Mouse (Mus musculus) induced T-regulatory cell, adult 2 months (primary cell): ENCODE data around the gene Lzts3.
"Not testable (repeated sequence)": the region's sequence is repeated elsewhere in the genome, so short reads cannot be mapped to it uniquely, and the experiment has no call there.

Experiments used
- DNase-seq: peaks from one replicate; pipeline ENCODE4 v3.0.0-alpha.2; 2012; ENCODE audit warnings: low read depth

Gene Lzts3

DNA sequence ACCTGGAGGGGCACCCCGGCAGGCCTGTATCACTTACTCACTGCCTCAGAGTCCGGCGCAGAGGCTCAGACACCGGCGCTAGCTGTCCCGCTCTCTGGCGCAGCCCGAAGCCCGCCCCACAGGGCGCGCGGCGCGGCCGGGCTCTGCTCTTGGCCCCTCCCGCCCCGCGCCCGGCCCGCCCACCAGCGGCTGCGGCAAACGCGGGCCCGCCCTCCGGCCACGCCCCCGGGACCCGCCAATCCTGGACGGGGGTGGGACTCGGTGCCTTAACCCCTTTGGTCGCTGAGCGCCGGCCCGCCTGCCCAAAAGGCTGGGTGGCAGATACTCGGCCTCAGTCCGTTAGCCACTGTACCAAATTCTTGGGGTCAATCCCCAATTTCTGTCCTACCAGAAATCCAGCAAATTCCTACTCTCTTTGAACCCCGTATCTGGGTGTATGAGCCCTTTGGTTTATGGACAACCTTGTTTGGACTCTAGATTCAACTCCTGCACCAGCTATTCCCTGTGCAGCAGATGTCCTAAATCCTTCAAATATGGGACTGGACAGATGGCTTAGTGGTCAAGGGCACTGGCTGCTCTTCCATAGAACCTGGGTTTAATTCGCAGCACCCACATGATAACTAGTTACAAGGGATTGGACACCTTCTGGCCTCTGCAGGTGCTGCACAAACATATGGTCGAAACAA, at the start of gene Lzts3:
TSS of gene Lzts3 (minus strand) at position 120 of the 686 bp plus-strand sequence.
- DNase-seq: peak; percentile 89

DNA sequence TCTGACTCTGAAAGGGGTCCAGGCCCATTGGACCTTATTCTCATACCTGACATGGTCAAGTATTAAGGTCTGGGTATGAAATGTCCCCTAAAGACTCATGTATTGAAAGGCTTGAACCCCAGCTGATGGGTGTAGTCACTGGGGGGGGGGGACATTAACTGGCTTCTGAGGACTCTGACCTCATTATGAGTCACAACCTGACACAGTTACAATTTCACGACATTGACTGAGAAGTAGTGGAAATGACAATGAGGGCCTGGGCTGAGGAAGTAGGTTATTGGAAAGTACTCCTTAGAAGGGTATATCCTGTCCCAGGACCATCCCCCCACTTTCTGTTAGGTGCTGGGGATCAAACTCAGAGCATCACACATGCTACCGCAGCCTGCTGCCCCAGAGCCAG, 46.4 kb upstream of the Lzts3 start:
- DNase-seq: no peak

DNA sequence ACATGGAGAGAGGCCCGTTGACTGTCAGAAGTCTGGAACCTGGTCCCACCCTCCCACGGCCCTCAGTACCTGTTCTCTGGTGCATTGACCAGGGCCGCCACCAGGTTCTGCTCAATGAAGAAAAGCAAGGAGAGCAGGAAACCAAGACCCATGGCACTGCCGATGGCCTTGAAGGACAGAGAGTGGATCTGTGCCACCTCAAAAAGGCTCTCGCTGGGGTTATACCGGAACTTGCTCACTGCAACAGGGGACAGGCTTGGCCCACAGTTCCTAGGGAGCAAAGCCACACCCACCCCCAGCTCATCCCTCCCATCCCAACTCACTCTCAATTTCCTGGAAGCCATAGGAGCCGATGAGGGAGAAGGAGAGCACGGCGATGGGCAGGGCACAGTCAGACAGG, 42.8 kb upstream of the Lzts3 start:
- no peak for DNase-seq

DNA sequence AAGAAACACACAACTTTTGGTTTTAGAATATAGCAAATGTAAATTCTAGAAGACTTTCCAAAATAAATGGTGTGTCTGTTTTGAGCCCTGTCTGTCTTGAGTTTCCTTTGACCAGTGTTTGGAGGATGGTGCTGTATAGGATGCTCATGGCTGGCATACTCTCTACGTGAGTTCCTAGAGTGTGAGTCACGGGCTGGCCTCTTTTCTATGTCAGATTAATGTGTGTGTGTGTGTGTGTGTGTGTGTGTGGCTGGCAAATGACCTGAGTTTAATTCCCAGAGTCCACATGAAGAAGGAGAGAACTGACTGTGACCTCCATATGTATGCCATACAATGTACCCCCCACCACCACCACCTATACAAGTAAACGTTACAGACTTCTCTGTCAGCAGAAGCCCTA, 38.9 kb upstream of the Lzts3 start:
- no peak for DNase-seq

DNA sequence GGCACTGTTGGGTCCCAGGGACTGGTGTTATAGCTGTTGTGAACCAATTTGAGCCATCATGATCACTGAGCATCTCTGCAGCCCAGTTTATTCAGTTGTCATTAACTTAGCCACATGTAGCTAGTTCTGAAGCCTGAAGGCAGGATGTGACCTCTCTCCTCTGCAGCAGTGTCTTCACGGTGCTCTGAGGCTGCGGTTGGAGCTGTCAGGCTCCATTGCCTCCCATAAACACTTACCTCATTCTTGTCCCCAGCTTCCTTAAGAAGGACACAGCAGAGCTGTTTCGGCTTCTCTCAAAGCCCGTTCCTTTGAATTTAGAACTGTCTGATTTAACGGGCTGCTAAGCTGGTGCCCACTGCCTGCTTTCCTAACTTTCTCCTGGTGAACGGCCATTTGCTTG, 37.3 kb upstream of the Lzts3 start:
- no peak for DNase-seq

DNA sequence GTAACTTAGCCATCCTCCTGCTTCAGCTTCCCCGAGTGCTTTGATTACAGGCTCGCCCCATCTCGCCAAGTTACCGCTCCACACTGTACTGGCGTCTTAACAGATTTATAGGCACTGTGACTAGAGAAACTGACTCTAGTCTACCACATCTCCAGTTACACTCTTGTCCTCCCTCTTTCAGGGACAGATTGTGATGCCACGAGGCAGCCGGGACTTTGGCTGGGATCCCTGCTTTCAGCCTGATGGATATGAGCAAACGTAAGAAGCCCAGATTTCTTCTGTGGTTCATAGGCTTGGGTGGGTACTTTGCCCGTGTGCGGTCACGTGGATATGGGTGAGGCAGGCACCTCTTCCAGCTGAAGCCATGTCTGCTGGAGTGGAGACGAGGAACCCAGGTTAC, 36.6 kb upstream of the Lzts3 start:
- DNase-seq: no peak

DNA sequence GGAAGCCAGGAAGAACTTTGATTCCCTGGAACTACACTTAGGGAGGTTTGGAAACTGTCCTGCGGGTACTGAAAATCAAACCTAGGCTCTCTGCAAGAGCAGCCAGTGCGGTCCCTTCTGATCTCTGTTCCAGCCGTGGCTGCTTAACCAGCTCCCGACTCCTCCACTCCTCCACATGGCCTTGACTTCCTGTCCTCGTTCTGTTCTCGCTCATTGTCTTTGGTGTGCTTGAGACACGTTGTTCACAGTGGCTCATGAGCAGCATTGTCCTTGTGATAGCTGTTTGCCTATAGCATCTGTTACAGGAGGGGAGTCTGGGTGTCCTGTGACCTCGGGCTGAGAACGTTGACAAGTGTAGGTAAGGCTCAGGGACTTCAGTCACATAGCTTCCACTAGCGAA, 34.6 kb upstream of the Lzts3 start:
- DNase-seq: no peak

DNA sequence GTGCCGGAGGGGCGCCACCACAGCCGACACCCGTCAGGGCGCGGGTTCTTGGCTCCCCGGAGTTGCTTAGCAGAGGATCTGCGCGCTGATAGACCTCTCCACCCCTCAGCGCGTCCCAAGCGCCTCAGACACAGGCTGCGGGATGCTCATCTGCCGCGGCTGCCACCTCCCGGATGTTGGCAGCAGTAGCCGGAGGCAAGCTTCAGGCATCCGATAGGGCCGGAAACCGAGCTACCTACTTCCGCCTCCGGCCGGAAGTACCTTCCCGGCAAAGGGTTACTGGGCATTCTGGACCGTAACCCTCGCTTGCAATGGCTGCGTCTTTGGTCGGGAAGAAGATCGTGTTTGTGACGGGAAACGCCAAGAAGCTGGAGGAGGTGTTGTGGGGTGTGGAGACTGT, 25.0 kb upstream of the Lzts3 start, which contains the start of gene Itpa:
TSS of gene Itpa (plus strand) at position 52 of the 400 bp plus-strand sequence.
- DNase-seq: peak; percentile 92

DNA sequence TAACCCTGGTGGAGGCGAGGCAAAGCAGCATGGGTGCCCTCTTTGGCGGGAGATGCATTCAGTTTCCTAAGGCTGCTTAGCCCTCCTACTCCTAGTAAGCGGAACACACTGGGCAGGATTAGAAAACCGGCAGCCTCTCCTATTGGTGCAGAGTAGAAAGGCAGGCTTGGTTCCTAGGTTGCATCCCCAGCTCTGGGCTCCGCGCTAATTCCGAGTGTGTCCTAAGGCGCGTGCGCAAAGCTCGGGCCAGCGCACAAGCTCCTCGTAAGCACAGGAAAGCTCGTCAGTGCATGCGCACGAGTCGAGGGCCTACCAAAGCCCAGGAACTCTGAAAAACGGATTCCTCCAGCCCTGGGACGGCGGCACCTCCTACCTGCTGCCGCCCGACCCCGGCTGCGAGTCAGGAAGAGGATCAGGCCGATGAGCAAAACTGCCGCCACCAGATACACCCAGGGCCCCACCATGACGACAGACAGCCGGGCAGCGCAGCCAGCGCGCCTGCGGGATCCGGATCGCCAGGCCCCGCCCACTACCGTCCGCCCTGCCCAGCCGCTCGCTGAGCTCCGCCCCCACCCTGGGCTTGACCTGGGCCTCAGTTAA, 21.6 kb upstream of the Lzts3 start, which contains the start of gene Ddrgk1:
TSS of gene Ddrgk1 (minus strand) at position 558 of the 600 bp plus-strand sequence.
- DNase-seq: peak; percentile 96

DNA sequence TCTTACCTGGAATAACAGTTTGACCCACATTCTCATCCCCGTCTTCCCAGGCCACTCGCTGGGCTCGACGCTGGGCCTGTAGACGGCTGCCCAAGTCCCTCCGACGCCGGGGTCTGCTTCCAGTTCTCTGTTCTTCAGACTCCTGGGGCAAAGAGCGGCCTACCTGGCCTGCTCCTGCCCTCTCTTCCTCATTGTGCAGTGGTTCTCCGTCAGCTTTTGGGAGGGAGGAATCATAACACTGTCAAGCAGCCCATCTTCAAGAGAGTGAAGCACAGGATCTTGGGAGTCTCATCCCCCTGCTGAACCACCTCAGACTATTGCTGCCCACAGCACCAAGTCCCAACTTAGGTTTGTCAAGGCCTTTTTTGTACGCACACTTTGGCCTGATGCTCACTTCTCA, 20.7 kb upstream of the Lzts3 start:
- no peak for DNase-seq

DNA sequence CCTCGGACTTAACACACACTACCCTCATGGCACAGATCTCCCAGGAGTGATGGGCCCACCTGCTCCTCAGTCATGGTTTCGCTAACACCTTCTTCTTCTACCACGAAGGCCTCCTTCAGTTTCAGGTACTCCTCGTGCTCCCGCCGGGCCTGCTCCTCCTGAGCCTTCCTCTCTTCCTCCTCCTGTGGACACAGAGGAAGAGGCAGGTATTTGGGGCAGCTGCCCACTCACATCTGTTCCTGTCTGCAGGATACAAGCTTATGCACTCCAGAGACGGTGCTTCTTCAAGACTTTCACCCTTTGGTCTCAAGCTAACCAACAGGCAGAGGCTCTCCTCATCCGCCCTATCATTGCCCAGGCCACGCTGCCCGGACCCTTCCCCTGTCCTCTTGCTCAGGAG, 15.9 kb upstream of the Lzts3 start:
- DNase-seq: no peak

DNA sequence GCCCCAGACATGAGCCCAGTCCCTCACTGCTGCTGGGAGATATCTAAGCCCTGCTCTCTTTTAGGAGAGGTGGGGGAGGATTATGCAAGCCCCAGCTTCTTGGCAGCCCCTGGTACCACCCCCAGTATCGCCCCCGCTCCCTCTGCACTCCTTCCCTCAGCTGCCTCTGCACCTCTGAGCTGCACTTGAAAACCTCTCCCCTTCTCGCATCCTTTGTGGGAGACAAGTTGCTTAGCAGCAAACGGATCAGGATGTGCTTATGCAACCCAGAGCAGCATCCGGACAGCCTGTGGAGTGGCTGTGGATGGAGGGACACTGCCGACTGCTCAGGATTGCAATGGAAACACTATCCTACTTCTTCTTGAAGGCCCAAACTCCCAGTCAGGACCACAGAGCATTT, 14.9 kb upstream of the Lzts3 start:
- DNase-seq: no peak

DNA sequence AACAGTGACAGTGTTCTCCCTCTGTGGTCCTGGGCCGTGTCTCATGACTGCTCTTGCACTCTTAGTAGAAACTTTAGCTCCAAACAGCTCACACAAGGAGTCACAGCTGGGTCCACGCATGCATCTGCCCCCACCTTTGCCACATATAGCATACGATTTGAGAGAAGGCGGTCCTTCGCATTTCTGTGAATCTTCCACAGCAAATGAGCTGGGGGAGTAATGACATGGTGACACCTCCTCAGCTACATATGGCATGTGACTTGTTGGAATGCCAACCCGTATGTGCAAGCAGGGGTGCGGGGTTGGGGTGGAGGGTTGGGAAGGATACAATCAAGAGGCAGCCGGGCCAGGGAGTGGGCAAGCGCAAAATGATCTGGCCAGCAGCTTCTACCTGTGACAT, 13.9 kb upstream of the Lzts3 start:
- DNase-seq: no peak

DNA sequence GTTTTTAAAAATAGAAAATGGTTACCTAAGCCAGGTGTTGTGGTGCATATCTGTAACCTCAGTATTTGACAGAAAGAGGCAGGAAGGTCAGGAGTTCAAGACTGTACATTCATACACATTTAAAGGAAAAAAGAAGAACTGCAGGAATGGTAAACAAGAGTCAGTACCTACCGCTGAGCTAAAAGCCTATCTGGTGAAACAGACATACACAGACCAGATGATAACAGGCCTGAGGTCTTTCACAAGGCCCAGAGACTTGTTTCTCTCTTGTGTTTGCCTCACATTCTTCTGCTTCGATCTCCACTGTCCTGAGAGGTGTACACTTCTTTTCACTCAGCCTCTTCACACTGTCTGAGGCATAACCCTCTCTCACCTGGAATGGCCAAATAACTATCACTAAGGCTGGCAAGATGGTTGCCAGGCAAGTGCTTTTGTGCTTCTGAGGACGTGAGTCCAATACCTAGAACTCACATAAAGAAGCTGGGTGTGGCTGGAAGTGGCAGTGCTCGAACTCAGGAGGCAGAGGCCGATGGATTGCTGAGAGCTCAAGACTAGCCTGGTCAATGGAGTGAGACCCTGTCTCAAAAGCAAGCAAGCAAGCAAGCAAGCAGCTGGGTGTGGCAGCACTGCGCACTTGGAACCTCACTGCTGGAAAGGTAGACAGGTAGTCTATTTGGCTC, 13.2 kb upstream of the Lzts3 start:
- DNase-seq: no peak

DNA sequence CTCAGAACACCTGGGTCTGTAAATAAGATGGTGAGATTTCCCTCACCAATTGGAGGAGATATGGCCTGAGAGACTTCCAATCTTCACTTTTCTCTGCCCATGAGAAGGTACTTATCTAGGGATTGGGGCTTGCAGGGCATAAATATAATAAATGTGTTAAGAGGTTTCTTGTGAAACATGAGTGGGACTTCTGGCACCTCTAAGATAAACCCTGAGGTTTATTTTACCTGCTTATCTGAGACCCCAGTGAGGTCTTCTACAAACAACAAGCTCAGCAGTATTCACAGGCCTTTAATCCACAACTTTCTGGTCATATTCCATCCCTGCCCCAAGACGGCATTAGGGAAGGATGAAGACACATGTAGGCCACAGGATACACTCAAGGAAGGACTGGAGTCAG, 11.2 kb upstream of the Lzts3 start:
- DNase-seq: no peak

DNA sequence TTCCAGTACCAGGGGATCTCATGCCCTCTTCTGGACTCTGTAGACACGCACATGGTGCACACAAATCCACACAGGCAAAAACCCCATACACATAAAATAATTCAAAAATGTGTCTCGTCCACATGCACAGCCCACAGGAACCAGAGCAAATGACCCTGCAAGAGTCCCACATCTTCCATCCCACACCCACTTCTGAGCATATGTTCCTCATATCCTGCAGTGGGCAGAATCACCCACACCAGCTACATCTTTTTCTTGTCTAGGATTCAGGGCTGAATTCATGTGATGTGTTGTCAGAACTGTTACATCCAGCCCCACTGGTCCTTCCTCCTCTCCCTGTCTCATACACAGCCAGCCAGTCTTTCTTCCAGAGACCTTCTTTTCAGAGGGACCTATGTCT, 10.7 kb upstream of the Lzts3 start:
- DNase-seq: no peak

DNA sequence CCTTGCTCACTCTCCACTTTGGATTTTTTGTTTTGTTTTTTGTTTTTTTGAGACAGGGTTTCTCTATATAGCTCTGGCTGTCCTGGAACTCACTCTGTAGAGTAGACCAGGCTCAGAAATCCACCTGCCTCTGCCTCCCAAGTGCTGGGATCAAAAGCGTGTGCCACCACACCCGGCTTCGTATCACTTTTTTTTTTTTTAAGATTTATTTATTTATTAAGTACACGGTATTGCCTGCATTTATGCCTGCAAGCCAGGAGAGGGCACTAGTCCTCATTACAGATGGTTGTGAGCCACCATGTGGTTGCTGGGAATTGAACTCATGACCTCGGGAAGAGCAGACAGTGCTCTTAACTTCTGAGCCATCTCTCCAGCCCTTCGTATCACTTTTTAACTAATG, 6.4 kb upstream of the Lzts3 start:
- not testable (repeated sequence) for DNase-seq

DNA sequence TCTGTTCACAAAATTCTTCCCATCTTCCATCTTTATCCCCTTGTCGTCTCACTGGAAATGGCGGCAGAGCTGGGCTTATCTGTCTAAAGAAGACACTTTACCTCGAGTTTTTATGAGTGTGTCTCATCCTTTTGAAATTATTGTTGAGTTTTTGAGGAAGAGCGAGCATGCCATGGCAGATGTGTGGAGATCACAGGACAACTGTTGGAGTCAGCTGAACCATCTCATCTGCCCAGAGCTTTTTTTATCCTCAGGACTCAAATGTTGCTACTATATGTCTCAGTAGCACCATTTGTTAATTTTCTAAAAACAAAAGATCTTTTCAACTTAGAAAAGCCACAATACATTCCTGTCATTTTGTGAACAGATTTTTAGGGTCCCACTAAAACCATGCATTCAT, 2.6 kb upstream of the Lzts3 start:
- DNase-seq: no peak

DNA sequence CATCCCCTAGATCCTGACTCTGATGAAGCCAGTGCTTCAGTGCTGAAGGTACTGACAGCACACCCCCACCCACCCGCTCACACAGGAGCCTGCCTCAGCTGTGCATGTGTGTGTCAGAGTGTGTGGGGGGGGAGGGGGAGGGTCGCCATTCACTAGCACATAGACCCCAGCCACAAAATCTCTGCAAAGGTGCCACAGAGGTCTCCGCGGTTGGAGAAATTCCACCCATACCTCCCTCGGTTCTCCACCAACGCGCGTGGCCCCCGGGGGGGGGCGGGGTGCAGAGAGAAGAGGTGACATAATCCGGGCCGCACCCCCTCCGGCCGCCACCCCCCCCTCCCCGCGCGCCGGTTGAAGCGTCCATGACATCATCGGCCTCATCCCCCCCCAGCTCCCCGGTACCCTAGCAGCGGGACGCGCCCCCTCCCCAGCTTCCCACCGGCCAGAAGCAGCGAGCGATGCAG, 374 bp downstream of the Lzts3 start:
- DNase-seq: peak; percentile 72

DNA sequence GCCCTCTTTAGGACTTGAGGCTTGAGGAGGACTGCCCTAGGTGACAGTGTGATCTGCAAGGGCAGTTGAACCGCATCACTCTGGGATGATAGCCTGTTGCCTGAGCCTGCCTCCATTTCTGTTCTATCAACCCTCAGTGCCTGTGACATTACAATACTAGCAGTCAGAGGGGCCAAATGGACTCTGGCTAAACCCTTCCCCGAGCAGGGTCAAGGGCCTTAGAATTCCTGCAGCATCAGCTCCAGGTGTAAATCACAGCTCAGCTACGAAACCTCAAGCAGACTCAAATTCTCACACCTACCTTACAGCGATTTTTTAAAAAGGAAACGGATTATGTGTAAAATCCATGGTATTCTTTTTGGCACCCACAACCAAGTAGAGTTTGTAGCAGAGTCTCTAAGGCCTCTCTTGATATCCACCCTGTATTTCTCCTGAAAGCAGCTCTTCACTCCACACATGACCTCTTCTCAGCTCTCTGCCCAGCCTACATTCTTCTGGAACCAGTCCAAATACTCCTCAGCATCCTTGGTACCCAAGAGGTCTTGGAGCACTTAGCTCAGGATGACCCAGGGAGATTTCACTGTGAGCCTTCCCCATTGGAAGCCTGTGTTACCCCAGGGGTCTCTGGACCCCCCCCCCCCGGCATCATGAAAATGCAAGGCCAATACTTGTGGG, 1.1 kb downstream of the Lzts3 start:
- DNase-seq: no peak

DNA sequence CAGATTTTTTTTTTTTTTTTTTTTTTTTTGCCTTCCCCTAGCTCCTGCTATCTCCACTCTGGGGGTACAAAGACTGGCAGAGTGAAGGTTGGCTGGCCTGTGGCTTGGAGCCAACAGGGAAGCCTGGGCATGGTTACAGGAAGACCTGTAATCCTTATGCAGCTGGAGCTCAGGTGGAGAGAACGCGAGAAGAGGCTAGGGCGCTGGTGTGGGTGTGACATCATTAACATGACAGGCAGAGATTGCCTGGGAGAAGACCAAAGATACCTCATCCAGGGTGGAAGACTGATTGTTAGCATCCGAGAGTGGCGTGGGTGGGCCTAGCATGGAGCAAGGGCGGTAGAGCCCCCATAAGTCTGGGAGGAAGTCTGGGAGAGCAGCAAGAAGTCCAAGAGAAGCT, 3.3 kb downstream of the Lzts3 start:
- DNase-seq: no peak

DNA sequence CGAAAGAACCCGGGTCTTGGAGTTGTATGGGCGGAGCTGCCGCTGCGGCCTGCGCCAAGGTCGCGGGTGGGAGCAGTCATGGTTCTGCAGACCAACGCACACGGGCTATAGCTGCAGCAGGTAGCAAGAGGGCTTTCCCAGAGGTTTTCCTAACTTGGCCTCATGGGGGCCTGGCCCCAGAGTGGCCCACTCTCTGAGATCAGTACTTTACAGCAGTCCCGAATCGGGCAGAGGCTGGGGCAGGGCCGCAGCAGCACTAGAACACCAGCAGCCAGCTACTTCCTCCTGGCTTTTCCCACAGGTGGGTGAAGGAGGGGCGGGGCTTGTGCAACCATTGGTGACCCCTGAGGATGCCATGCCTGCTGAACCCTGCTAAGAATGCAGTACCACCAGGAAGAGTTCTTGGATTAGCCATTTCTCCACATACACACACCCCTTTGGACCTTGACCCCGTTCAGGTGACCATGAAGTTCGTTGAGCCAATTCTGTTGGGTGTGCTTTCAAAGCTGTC, 4.4 kb downstream of the Lzts3 start:
- DNase-seq: no peak

DNA sequence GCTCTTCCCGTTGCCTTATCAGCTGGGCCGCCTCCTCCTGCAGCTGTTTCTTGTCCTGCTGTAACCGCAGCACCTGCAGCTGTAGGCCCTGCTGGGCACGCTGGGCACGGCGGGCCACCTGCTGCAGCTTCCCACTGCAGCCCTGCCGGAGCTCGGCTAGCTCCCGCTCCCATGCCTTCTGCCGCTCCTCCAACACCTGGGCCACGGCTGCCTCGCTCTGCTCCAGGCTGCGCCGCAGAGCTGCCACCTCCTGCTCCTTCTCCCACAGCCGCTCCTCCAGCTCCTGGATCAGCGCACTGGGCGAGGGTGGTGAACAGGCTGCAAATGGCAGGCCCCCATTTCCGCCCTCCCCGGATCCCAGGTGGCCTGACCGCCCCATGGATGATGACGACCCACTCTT, 6.8 kb downstream of the Lzts3 start:
- peak; percentile 33 for DNase-seq
